Mouse (Mus musculus) limb, embryonic 13.5 days (tissue): ENCODE measurements around the gene Tbc1d9. TPM values are rescaled to one million over a fixed set of nuclear protein-coding genes. Genes with fewer than 3 reads are reported as not detected.

Source experiments
- ATAC-seq: fragments of 200-750 bp; cut with Nextera tagmentation; 2 replicates; pipeline ENCODE4 v1.8.0; 2017; ENCODE audit warnings: low read depth, moderate number of reproducible peaks, moderate TSS enrichment; ENCODE audit not compliant: low FRiP score
- H3K27ac ChIP-seq: fragments of 300-500 bp; sonication (generic); 2 replicates; pipeline ENCODE4 v1.5.1; 2015; ENCODE audit warnings: inconsistent platforms, mild to moderate bottlenecking, moderate library complexity
- H3K27me3 ChIP-seq: fragments of 300-500 bp; sonication (generic); 2 replicates; pipeline ENCODE4 v1.6.1; 2015; ENCODE audit warnings: mild to moderate bottlenecking, inconsistent platforms
- H3K36me3 ChIP-seq: fragments of 300-500 bp; sonication (generic); 2 replicates; pipeline ENCODE4 v1.6.1; 2015; ENCODE audit warnings: inconsistent platforms, mild to moderate bottlenecking, moderate library complexity
- H3K4me1 ChIP-seq: fragments of 300-500 bp; sonication (generic); 2 replicates; pipeline ENCODE4 v1.6.1; 2015; ENCODE audit warnings: inconsistent platforms
- H3K4me2 ChIP-seq: fragments of 300-500 bp; sonication (generic); replicated peaks from 2 replicates; pipeline ENCODE4 v1.6.1; 2015; ENCODE audit warnings: inconsistent platforms, mild to moderate bottlenecking, moderate library complexity
- H3K4me3 ChIP-seq: fragments of 300-500 bp; sonication (generic); 2 replicates; pipeline ENCODE4 v1.5.1; 2015; ENCODE audit warnings: moderate library complexity, mild to moderate bottlenecking, inconsistent platforms
- H3K9ac ChIP-seq: fragments of 300-500 bp; sonication (generic); 2 replicates; pipeline ENCODE4 v1.6.1; 2015; ENCODE audit warnings: mild to moderate bottlenecking, inconsistent platforms
- H3K9me3 ChIP-seq: fragments of 300-500 bp; sonication (generic); 2 replicates; pipeline ENCODE4 v1.6.1; 2016; ENCODE audit warnings: inconsistent platforms
- WGBS: fragments of 180-500 bp; shearing (Covaris S2); methylation state at CpG from one replicate; pipeline ENCODE4 v1.1.7; 2015; 5-methylcytosine and 5-hydroxymethylcytosine counted together
- polyA plus RNA-seq: library from polyadenylated mRNA; unstranded; fragments of >200 nt; fragmentation: Nextera tagmentation; extraction: Ambion mirVana; gene quantifications from 2 replicates; pipeline ENCODE4 v1.2.1, GENCODE M21; 2015

The Tbc1d9 gene
- polyA plus RNA-seq, 1 experiment from 2014 or later = 1.5 TPM

- Histone ChIP-seq H3K4me1 (peaks cover 8% of the 10 kb centered on the region), H3K36me3 (0 out of 2 replicates have a peak, but pooled peaks cover 9% of the 10 kb centered on the region), H3K4me2 (no peak overlapping the region), H3K9ac (no peak overlapping the region), H3K9me3 (no peaks in the 10 kb centered on the region), H3K27me3 (no peaks in the 10 kb centered on the region), H3K27ac (no peak overlapping the region), H3K4me3 (no peak overlapping the region)
- ATAC-seq = no peak
- WGBS = 85% methylated on average over 6 of the region's 6 CpGs
Measured at GRCm38 (mm10) chr8:83250858-83251257, 85.7 kb downstream of the Tbc1d9 start.

GRCm38 (mm10) chr8:83251362-83252246, 86.5 kb downstream of the Tbc1d9 start:
- Histone ChIP-seq H3K4me3 (no peak overlapping the region), H3K27me3 (no peaks in the 10 kb centered on the region), H3K4me2 (no peak overlapping the region), H3K9me3 (no peaks in the 10 kb centered on the region), H3K36me3 (0 out of 2 replicates have a peak, but pooled peaks cover 9% of the 10 kb centered on the region), H3K27ac (no peak overlapping the region; the same call in 1 of the 2 replicates), H3K9ac (no peak overlapping the region), H3K4me1 (peaks cover 8% of the 10 kb centered on the region)
- WGBS = 56% methylated on average over 14 of the region's 14 CpGs
- 0 out of 2 replicates have a peak, but pooled peaks have one; percentile 11 for ATAC-seq

DNA sequence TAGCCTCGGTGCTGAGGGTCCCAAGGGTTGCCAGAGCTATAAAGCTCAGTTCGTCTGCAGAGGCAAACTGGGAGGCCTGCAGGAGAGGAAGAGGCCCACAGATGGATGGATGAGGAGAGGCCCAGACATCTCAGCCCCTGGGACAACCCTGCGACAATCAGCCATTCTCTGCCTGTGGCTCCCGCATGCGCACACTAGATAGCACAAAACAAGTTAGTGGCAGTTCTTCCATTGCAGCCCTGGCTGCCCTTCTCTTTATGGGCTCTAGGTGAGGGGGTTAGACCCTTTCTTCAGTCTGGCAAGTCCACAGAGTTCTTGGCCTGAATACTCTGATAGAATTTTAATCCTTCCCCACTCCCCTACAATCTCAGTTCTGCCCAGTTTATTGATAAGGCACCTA, 87.6 kb downstream of the Tbc1d9 start:
- H3K27me3 ChIP-seq = no peaks in the 10 kb centered on the region
- H3K36me3 ChIP-seq = 0 out of 2 replicates have a peak, but pooled peaks cover 9% of the 10 kb centered on the region
- no peak overlapping the region for H3K4me3 ChIP-seq
- H3K4me2 ChIP-seq = no peak overlapping the region
- H3K4me1 ChIP-seq = peaks cover 8% of the 10 kb centered on the region
- no peak for ATAC-seq
- no peaks in the 10 kb centered on the region for H3K9me3 ChIP-seq
- H3K27ac ChIP-seq = no peak overlapping the region
- no peak overlapping the region for H3K9ac ChIP-seq
- 88% methylated on average over 5 of the region's 5 CpGs for WGBS

- no peak for ATAC-seq
- Histone ChIP-seq H3K27ac (no peak overlapping the region), H3K36me3 (0 out of 2 replicates have a peak, but pooled peaks cover 5% of the 10 kb centered on the region), H3K4me2 (no peak overlapping the region), H3K4me3 (no peak overlapping the region), H3K4me1 (peaks cover 2% of the 10 kb centered on the region; the same call in 1 of the 2 replicates), H3K9ac (no peak overlapping the region), H3K27me3 (no peaks in the 10 kb centered on the region), H3K9me3 (no peaks in the 10 kb centered on the region)
- WGBS = 94% methylated on average over 5 of the region's 5 CpGs
Measured at GRCm38 (mm10) chr8:83257631-83258030, 92.5 kb downstream of the Tbc1d9 start.

GRCm38 (mm10) chr8:83260418-83261215, 95.5 kb downstream of the Tbc1d9 start:
- no peak overlapping the region for H3K4me3 ChIP-seq
- H3K27ac ChIP-seq = no peak overlapping the region
- WGBS = 74% methylated on average over 16 of the region's 16 CpGs
- no peaks in the 10 kb centered on the region for H3K27me3 ChIP-seq
- H3K4me1 ChIP-seq = no peaks in the 10 kb centered on the region
- no peaks in the 10 kb centered on the region; the same call in none of the 2 replicates for H3K36me3 ChIP-seq
- H3K4me2 ChIP-seq = no peak overlapping the region
- H3K9me3 ChIP-seq = no peaks in the 10 kb centered on the region
- H3K9ac ChIP-seq = no peak overlapping the region
- ATAC-seq = peak; percentile 83

- WGBS = 94% methylated on average over 14 of the region's 14 CpGs
- Histone ChIP-seq H3K36me3 (peaks cover 2% of the 10 kb centered on the region; the same call in 1 of the 2 replicates), H3K9me3 (no peaks in the 10 kb centered on the region), H3K9ac (no peak overlapping the region), H3K4me2 (no peak overlapping the region), H3K4me1 (peaks cover 6% of the 10 kb centered on the region; the same call in 1 of the 2 replicates), H3K4me3 (no peak overlapping the region), H3K27me3 (no peaks in the 10 kb centered on the region), H3K27ac (no peak overlapping the region)
- ATAC-seq = 0 out of 2 replicates have a peak, but pooled peaks have one; percentile 15
Measured at GRCm38 (mm10) chr8:83271172-83271571, 106.0 kb downstream of the Tbc1d9 start.

- Histone ChIP-seq H3K36me3 (no peaks in the 10 kb centered on the region), H3K4me1 (peaks cover 6% of the 10 kb centered on the region; the same call in 1 of the 2 replicates), H3K4me3 (no peak overlapping the region), H3K4me2 (no peak overlapping the region), H3K27ac (no peak overlapping the region), H3K9me3 (no peaks in the 10 kb centered on the region), H3K27me3 (no peaks in the 10 kb centered on the region), H3K9ac (no peak overlapping the region)
- no peak for ATAC-seq
- 65% methylated on average over 10 of the region's 10 CpGs for WGBS
Measured at GRCm38 (mm10) chr8:83272464-83272863, 107.3 kb downstream of the Tbc1d9 start.

- WGBS = 40% methylated on average over 11 of the region's 11 CpGs
- no peaks in the 10 kb centered on the region for H3K9me3 ChIP-seq
- no peak for ATAC-seq
- peaks cover 6% of the 10 kb centered on the region; the same call in 1 of the 2 replicates for H3K4me1 ChIP-seq
- 0 out of 2 replicates have a peak overlapping the region, but pooled peaks have one; percentile 21 for H3K4me2 ChIP-seq
- H3K27me3 ChIP-seq = no peaks in the 10 kb centered on the region
- H3K36me3 ChIP-seq = no peaks in the 10 kb centered on the region
- H3K27ac ChIP-seq = no peak overlapping the region
- no peak overlapping the region for H3K9ac ChIP-seq
- H3K4me3 ChIP-seq = no peak overlapping the region
Measured at GRCm38 (mm10) chr8:83274470-83274869, 109.3 kb downstream of the Tbc1d9 start.

GRCm38 (mm10) chr8:83278431-83278830, 113.3 kb downstream of the Tbc1d9 start:
- no peak for ATAC-seq
- Histone ChIP-seq H3K4me3 (no peak overlapping the region), H3K9ac (no peak overlapping the region), H3K36me3 (no peaks in the 10 kb centered on the region), H3K27ac (no peak overlapping the region), H3K9me3 (no peaks in the 10 kb centered on the region), H3K27me3 (no peaks in the 10 kb centered on the region), H3K4me2 (no peak overlapping the region), H3K4me1 (peaks cover 6% of the 10 kb centered on the region; the same call in 1 of the 2 replicates)
- 78% methylated on average over 6 of the region's 6 CpGs for WGBS

GRCm38 (mm10) chr8:83285391-83285790, 120.2 kb downstream of the Tbc1d9 start:
- Histone ChIP-seq H3K27me3 (peaks cover 22% of the 10 kb centered on the region), H3K9ac (no peak overlapping the region), H3K27ac (no peak overlapping the region), H3K4me3 (no peak overlapping the region), H3K4me1 (peaks cover 6% of the 10 kb centered on the region), H3K9me3 (no peaks in the 10 kb centered on the region), H3K4me2 (no peak overlapping the region), H3K36me3 (no peaks in the 10 kb centered on the region)
- WGBS = 84% methylated on average over 8 of the region's 8 CpGs
- ATAC-seq = no peak

- Histone ChIP-seq H3K9ac (peak within 1 kb of the TSS; percentile 39; the same call in 1 of the 2 replicates), H3K4me1 (peaks cover 6% of the 10 kb centered on the region), H3K27me3 (peaks cover 39% of the 10 kb centered on the region), H3K36me3 (no peaks in the 10 kb centered on the region), H3K27ac (no peak within 1 kb of the TSS), H3K4me3 (peak within 1 kb of the TSS; percentile 39), H3K9me3 (no peaks in the 10 kb centered on the region), H3K4me2 (peak within 1 kb of the TSS; percentile 69)
- WGBS = 4% methylated on average over 20 of the region's 20 CpGs
- ATAC-seq = no peak
Measured at GRCm38 (mm10) chr8:83290176-83290575, 125.0 kb downstream of the Tbc1d9 start, which contains the start of gene Ucp1. Gene Ucp1, plus strand, starts transcription at chr8:83290352.

GRCm38 (mm10) chr8:83297375-83297774, 132.2 kb downstream of the Tbc1d9 start:
- no peak overlapping the region for H3K4me2 ChIP-seq
- 74% methylated on average over 4 of the region's 4 CpGs for WGBS

More at GRCm38 (mm10) chr8:83297375-83297774, 132.2 kb downstream of the Tbc1d9 start:
- Histone ChIP-seq H3K9ac (no peak overlapping the region), H3K4me1 (no peaks in the 10 kb centered on the region), H3K4me3 (no peak overlapping the region), H3K27me3 (no peaks in the 10 kb centered on the region), H3K9me3 (no peaks in the 10 kb centered on the region), H3K27ac (no peak overlapping the region), H3K36me3 (no peaks in the 10 kb centered on the region)
- ATAC-seq = no peak
